Mouse (Mus musculus): ENCODE results near the gene Olfr221. TPM values are rescaled to one million over a fixed set of nuclear protein-coding genes. Genes with fewer than 3 reads are reported as not detected.

Gene Olfr221
- polyA plus RNA-seq, 1 experiment: not detected

Other genes with a start within 250 kb of the Olfr221 start
- not detected in 2 replicates for gene AY358078, start 242.4 kb downstream of the Olfr221 start, polyA plus RNA-seq (2012; ENCODE audit: insufficient read depth, insufficient read length, missing spikeins)
- not detected in 2 replicates for gene Ear6, start 188.8 kb downstream of the Olfr221 start, polyA plus RNA-seq (2012; ENCODE audit: insufficient read depth, insufficient read length, missing spikeins)
- gene Mettl17, start 157.6 kb downstream of the Olfr221 start, polyA plus RNA-seq (2012; ENCODE audit: insufficient read depth, insufficient read length, missing spikeins): 8.3 and 21.2 TPM in 2 replicates
- not detected in 2 replicates for gene Slc39a2, start 149.6 kb downstream of the Olfr221 start, polyA plus RNA-seq (2012; ENCODE audit: insufficient read depth, insufficient read length, missing spikeins)
- gene Ndrg2, start 128.3 kb downstream of the Olfr221 start, polyA plus RNA-seq (2012; ENCODE audit: insufficient read depth, insufficient read length, missing spikeins): 243 and 259 TPM in 2 replicates
- gene Tppp2, start 124.0 kb downstream of the Olfr221 start, polyA plus RNA-seq (2012; ENCODE audit: insufficient read depth, insufficient read length, missing spikeins): not detected in 2 replicates
- not detected in 2 replicates for gene Rnase13, start 119.7 kb downstream of the Olfr221 start, polyA plus RNA-seq (2012; ENCODE audit: insufficient read depth, insufficient read length, missing spikeins)
- 29.4 and 30.1 TPM in 2 replicates for gene Arhgef40, start 57.7 kb downstream of the Olfr221 start, polyA plus RNA-seq (2012; ENCODE audit: insufficient read depth, insufficient read length, missing spikeins)
- gene Tmem253, start 26.8 kb downstream of the Olfr221 start, polyA plus RNA-seq (2012; ENCODE audit: insufficient read depth, insufficient read length, missing spikeins): 3.0 and 7.6 TPM in 2 replicates
- 21.9 and 27.3 TPM in 2 replicates for gene Zfp219, start 21.7 kb downstream of the Olfr221 start, polyA plus RNA-seq (2012; ENCODE audit: insufficient read depth, insufficient read length, missing spikeins)
- 127 and 150 TPM in 2 replicates for gene Hnrnpc, start 61.6 kb upstream of the Olfr221 start, polyA plus RNA-seq (2012; ENCODE audit: insufficient read depth, insufficient read length, missing spikeins)
- gene Rpgrip1, start 68.2 kb upstream of the Olfr221 start, polyA plus RNA-seq (2012; ENCODE audit: insufficient read depth, insufficient read length, missing spikeins): 0.95 and 1.1 TPM in 2 replicates
- 16.9 and 18.7 TPM in 2 replicates for gene Supt16, start 155.0 kb upstream of the Olfr221 start, polyA plus RNA-seq (2012; ENCODE audit: insufficient read depth, insufficient read length, missing spikeins)
- 25.0 and 31.7 TPM in 2 replicates for gene Chd8, start 215.3 kb upstream of the Olfr221 start, polyA plus RNA-seq (2012; ENCODE audit: insufficient read depth, insufficient read length, missing spikeins)
- 10.3 and 13.9 TPM in 2 replicates for gene Tox4, start 236.7 kb upstream of the Olfr221 start, polyA plus RNA-seq (2012; ENCODE audit: insufficient read depth, insufficient read length, missing spikeins)
- gene Rab2b, start 237.1 kb upstream of the Olfr221 start, polyA plus RNA-seq (2012; ENCODE audit: insufficient read depth, insufficient read length, missing spikeins): 12.4 and 21.4 TPM in 2 replicates